Mouse (Mus musculus): Measurements from ENCODE around the gene Map2k4.

The Map2k4 gene

GRCm38 (mm10) chr11:65788154-65788553 is at the start of gene Map2k4:
Gene Map2k4 (minus strand): TSS chr11:65788297.
- peak; percentile 78 to 87 for DNase-seq (ENCODE audit: low spot score in 2 of 2)

- no peak for DNase-seq (ENCODE audit: low spot score in 2 of 2)
Measured at GRCm38 (mm10) chr11:65824556-65824955, 36.5 kb upstream of the Map2k4 start.

GRCm38 (mm10) chr11:65820877-65821276 is 32.8 kb upstream of the Map2k4 start:
- peak; percentile 41 to 73 for DNase-seq (ENCODE audit: low spot score in 2 of 2)

- DNase-seq (ENCODE audit: low spot score in 2 of 2), result peak in 1 of 2 experiments; percentile 22
Measured at GRCm38 (mm10) chr11:65820280-65820679, 32.2 kb upstream of the Map2k4 start.

- no peak for DNase-seq (ENCODE audit: low spot score in 2 of 2)
Measured at GRCm38 (mm10) chr11:65818193-65818592, 30.1 kb upstream of the Map2k4 start.

GRCm38 (mm10) chr11:65816237-65816636 is 28.1 kb upstream of the Map2k4 start:
- no peak for DNase-seq (ENCODE audit: low spot score in 2 of 2)

- no peak for DNase-seq (ENCODE audit: low spot score in 2 of 2)
Measured at GRCm38 (mm10) chr11:65814381-65814780, 26.3 kb upstream of the Map2k4 start.

- DNase-seq (ENCODE audit: low spot score in 2 of 2), result no peak
Measured at GRCm38 (mm10) chr11:65812088-65812487, 24.0 kb upstream of the Map2k4 start.

GRCm38 (mm10) chr11:65807601-65808000 is 19.5 kb upstream of the Map2k4 start:
- DNase-seq (ENCODE audit: low spot score in 2 of 2), result no peak

GRCm38 (mm10) chr11:65806909-65807504 is 18.9 kb upstream of the Map2k4 start, which contains the start of gene Zkscan6:
Gene Zkscan6 (plus strand): TSS chr11:65807175.
- DNase-seq (ENCODE audit: low spot score in 2 of 2), result peak; percentile 81 to 82

- DNase-seq (ENCODE audit: low spot score in 2 of 2), result peak in 1 of 2 experiments; percentile 23
Measured at GRCm38 (mm10) chr11:65806321-65806904, 18.3 kb upstream of the Map2k4 start.

GRCm38 (mm10) chr11:65801899-65802298 is 13.8 kb upstream of the Map2k4 start:
- DNase-seq (ENCODE audit: low spot score in 2 of 2), result peak; percentile 45 to 55

- no peak for DNase-seq (ENCODE audit: low spot score in 2 of 2)
Measured at GRCm38 (mm10) chr11:65795896-65796295, 7.8 kb upstream of the Map2k4 start.

GRCm38 (mm10) chr11:65794428-65795219 is 6.5 kb upstream of the Map2k4 start:
- DNase-seq (ENCODE audit: low spot score in 2 of 2), result no peak

GRCm38 (mm10) chr11:65787421-65788151 is 511 bp downstream of the Map2k4 start:
- DNase-seq (ENCODE audit: low spot score in 2 of 2), result no peak

- no peak for DNase-seq (ENCODE audit: low spot score in 2 of 2)
Measured at GRCm38 (mm10) chr11:65786160-65786559, 1.9 kb downstream of the Map2k4 start.

GRCm38 (mm10) chr11:65781596-65781995 is 6.5 kb downstream of the Map2k4 start:
- DNase-seq (ENCODE audit: low spot score in 2 of 2), result no peak

- no peak for DNase-seq (ENCODE audit: low spot score in 2 of 2)
Measured at GRCm38 (mm10) chr11:65779578-65779977, 8.5 kb downstream of the Map2k4 start.

GRCm38 (mm10) chr11:65779066-65779465 is 9.0 kb downstream of the Map2k4 start:
- no peak for DNase-seq (ENCODE audit: low spot score in 2 of 2)

- DNase-seq (ENCODE audit: low spot score in 2 of 2), result no peak
Measured at GRCm38 (mm10) chr11:65777810-65778209, 10.3 kb downstream of the Map2k4 start.

GRCm38 (mm10) chr11:65776906-65777611 is 11.0 kb downstream of the Map2k4 start:
- DNase-seq (ENCODE audit: low spot score in 2 of 2), result no peak

Measured in frontal cortex, postnatal 10 days (tissue).